10 mouse cellular contexts compared by ENCODE assay signal in the genomic region with DNA sequence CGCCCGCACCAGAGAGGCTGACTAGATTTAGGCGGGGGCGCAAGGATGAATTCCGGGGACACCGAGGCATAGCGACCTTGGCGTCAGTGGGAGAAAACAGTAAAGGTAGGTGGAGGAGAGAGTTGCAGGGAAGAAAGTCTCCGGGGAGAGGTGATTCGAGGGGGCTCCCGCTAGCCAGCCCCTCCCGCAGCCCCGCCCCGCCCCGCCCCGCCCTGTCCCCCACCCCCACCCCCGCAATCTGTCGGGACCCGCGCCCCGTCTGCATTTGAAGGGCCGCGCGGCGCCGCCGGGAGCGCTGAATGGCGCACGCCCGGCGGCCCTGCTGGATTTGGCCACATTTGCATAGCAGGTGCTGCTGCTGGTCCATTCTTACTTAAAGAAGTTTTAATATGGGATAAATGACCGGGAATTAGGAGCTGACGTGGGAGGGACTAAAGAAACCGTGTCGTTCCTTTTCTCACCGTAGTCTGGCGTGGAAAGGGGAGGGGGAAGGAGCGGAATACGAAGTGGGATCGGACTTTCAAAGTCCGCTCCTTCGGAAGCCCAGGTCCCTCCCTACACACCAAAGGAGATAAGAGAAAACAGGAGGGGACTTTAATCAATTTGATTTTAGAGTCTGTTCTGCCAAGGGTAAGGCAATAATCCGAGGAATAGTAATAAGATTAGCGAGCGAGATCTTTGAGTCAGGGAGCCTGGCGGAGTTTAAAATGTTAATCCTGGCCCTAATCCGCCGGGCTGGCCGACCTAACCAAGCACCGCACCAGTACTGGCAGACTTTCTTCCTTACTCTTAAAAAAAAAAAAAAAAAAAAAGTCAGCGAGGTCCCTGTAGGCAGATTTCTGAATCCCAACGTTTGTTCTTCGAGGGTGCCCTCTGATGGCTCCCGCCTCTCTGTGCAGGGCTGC. TPM values are rescaled to one million over a fixed set of nuclear protein-coding genes. Genes with fewer than 3 reads are reported as not detected.
DNase-seq lines count a peak whose midpoint lies in the region; ATAC-seq and TF ChIP-seq lines count a peak whose summit lies in the region.
"Had no signal": no experiment of that assay in that cellular context is flagged by ENCODE, and none has a peak within 500 bp of the region (broad histone marks: within the 10 kb centered on the region; RNA-seq: fewer than 3 reads in every experiment).

No protein-coding gene starts in this region.

- H3K27me3 ChIP-seq in liver, embryonic 12.5 days (replicated peaks): peaks cover 99% of the 10 kb centered on the region
- H3K27me3 ChIP-seq in liver, postnatal 0 days (ENCODE audit: insufficient read depth, low read length): peaks cover 77% of the 10 kb centered on the region
- H3K27me3 ChIP-seq in embryonic facial prominence, embryonic 10.5 days (replicated peaks; ENCODE audit: low read depth, poor library complexity, severe bottlenecking): peaks cover 100% of the 10 kb centered on the region
- peaks cover 93% of the 10 kb centered on the region for H3K27me3 ChIP-seq in intestine, embryonic 14.5 days (replicated peaks; ENCODE audit: control insufficient read depth, insufficient read depth, low read length)

- no peaks in the 10 kb centered on the region for H3K36me3 ChIP-seq in liver, embryonic 12.5 days
- no peaks in the 10 kb centered on the region for H3K36me3 ChIP-seq in liver, postnatal 0 days (replicated peaks; ENCODE audit: insufficient read depth, low read length)
- H3K36me3 ChIP-seq in embryonic facial prominence, embryonic 10.5 days (replicated peaks): no peaks in the 10 kb centered on the region
- H3K36me3 ChIP-seq in intestine, embryonic 14.5 days (ENCODE audit: control insufficient read depth, insufficient read depth, low read length): no peaks in the 10 kb centered on the region

- no peak overlapping the region for H3K4me3 ChIP-seq in liver, embryonic 12.5 days
- H3K4me3 ChIP-seq in liver, postnatal 0 days (ENCODE audit: low read depth, low read length): no peak overlapping the region
- peak overlapping the region; percentile 46 for H3K4me3 ChIP-seq in embryonic facial prominence, embryonic 10.5 days
- 0 out of 2 replicates have a peak overlapping the region, but pooled peaks have one; percentile 10 for H3K4me3 ChIP-seq in intestine, embryonic 14.5 days (ENCODE audit: low read depth, low read length)

- no peaks in the 10 kb centered on the region for H3K4me1 ChIP-seq in liver, embryonic 12.5 days
- H3K4me1 ChIP-seq in liver, postnatal 0 days (ENCODE audit: insufficient read depth): no peaks in the 10 kb centered on the region
- H3K4me1 ChIP-seq in embryonic facial prominence, embryonic 10.5 days: peaks cover 49% of the 10 kb centered on the region
- H3K4me1 ChIP-seq in intestine, embryonic 14.5 days (replicated peaks; ENCODE audit: control insufficient read depth, insufficient read depth, low read length): no peaks in the 10 kb centered on the region

- 3% methylated on average over 54 of the region's 55 CpGs for WGBS in liver, embryonic 12.5 days (ENCODE audit: insufficient replicate concordance)
- WGBS in liver, postnatal 0 days (ENCODE audit: insufficient replicate concordance): 2% methylated on average over 55 of the region's 55 CpGs
- WGBS in embryonic facial prominence, embryonic 10.5 days: under 1% methylated on average over 55 of the region's 55 CpGs
- under 1% methylated on average over 51 of the region's 55 CpGs for WGBS in intestine, embryonic 14.5 days

- no peaks in the 10 kb centered on the region for H3K9me3 ChIP-seq in liver, embryonic 12.5 days (replicated peaks)
- H3K9me3 ChIP-seq in liver, postnatal 0 days (ENCODE audit: low read length): no peaks in the 10 kb centered on the region
- no peaks in the 10 kb centered on the region for H3K9me3 ChIP-seq in embryonic facial prominence, embryonic 10.5 days
- H3K9me3 ChIP-seq in intestine, embryonic 14.5 days (ENCODE audit: control insufficient read depth, low read length): no peaks in the 10 kb centered on the region

- TF ChIP-seq CTCF in liver, postnatal 0 days (IDR thresholded peaks at IDR 0.05; ENCODE audit: low read depth): no peak

- ATAC-seq in liver, embryonic 12.5 days: no peak
- ATAC-seq in liver, postnatal 0 days: no peak
- ATAC-seq in intestine, embryonic 14.5 days (replicated peaks; ENCODE audit: low FRiP score, low TSS enrichment, low read depth): no peak
- ATAC-seq in frontal cortex, adult (ENCODE audit: low TSS enrichment): no peak

- DNase-seq in liver, postnatal 0 days: no peak
- peak; percentile 61 for DNase-seq in embryonic facial prominence, embryonic 10.5 days (ENCODE audit: low spot score)
- DNase-seq in intestine, embryonic 14.5 days (ENCODE audit: low spot score): no peak
- DNase-seq in retina, adult 2 months (ENCODE audit: low read depth, low spot score): peak; percentile 22
- no peak for DNase-seq in layer of hippocampus, adult 9-11 months
- no peak for DNase-seq in adrenal gland, postnatal 4 days (ENCODE audit: low spot score in 2 of 2)

- H3K27ac ChIP-seq in liver, embryonic 12.5 days: no peak overlapping the region
- H3K27ac ChIP-seq in liver, postnatal 0 days (ENCODE audit: low read depth): no peak overlapping the region
- peak overlapping the region; percentile 63 for H3K27ac ChIP-seq in embryonic facial prominence, embryonic 10.5 days (replicated peaks)
- no peak overlapping the region for H3K27ac ChIP-seq in intestine, embryonic 14.5 days (ENCODE audit: low read depth)

- H3K4me2 ChIP-seq in liver, embryonic 12.5 days: 0 out of 2 replicates have a peak overlapping the region, but pooled peaks have one; percentile 6
- no peak overlapping the region for H3K4me2 ChIP-seq in liver, postnatal 0 days (ENCODE audit: low read depth, low read length)
- H3K4me2 ChIP-seq in intestine, embryonic 14.5 days (ENCODE audit: low read length): peak overlapping the region; percentile 16

- no peak for TF ChIP-seq EP300 in liver, postnatal 0 days (IDR thresholded peaks at IDR 0.05; ENCODE audit: low read depth)

- H3K9ac ChIP-seq in liver, embryonic 12.5 days: no peak overlapping the region
- no peak overlapping the region for H3K9ac ChIP-seq in liver, postnatal 0 days (replicated peaks)
- H3K9ac ChIP-seq in intestine, embryonic 14.5 days (ENCODE audit: low read length): no peak overlapping the region

RNA-seq across cellular contexts. Expression of a gene that starts 7.3 kb away (rescaled TPM):
- not detected in 2 replicates for polyA plus RNA-seq in liver, embryonic 12.5 days (2016; fragmentation: Nextera tagmentation; extraction: Ambion mirVana)
- polyA plus RNA-seq in liver, postnatal 0 days (2015; fragmentation: Nextera tagmentation; extraction: Ambion mirVana): not detected in 2 replicates
- 11.2 and 15.5 TPM in 2 replicates for polyA plus RNA-seq in embryonic facial prominence, embryonic 10.5 days (2016; fragmentation: Nextera tagmentation; extraction: Ambion mirVana)
- polyA plus RNA-seq in intestine, embryonic 14.5 days (2014; fragmentation: Nextera tagmentation; extraction: Ambion mirVana): not detected in 2 replicates
- total RNA-seq in adrenal gland, postnatal 4 days (2021): not detected
- total RNA-seq: megakaryocyte-erythroid progenitor cell, adult 5-6 weeks had no signal
- polyA plus RNA-seq: gonadal fat pad, adult 2 months had no signal

RNA-seq across cellular contexts. Expression of a gene that starts 37.1 kb away (rescaled TPM):
- polyA plus RNA-seq in liver, embryonic 12.5 days (2016; fragmentation: Nextera tagmentation; extraction: Ambion mirVana): 0.41 and 1.6 TPM in 2 replicates
- polyA plus RNA-seq in liver, postnatal 0 days (2015; fragmentation: Nextera tagmentation; extraction: Ambion mirVana): 0.06 and 0.12 TPM in 2 replicates
- 23.8 and 40.2 TPM in 2 replicates for polyA plus RNA-seq in embryonic facial prominence, embryonic 10.5 days (2016; fragmentation: Nextera tagmentation; extraction: Ambion mirVana)
- polyA plus RNA-seq in intestine, embryonic 14.5 days (2014; fragmentation: Nextera tagmentation; extraction: Ambion mirVana): 5.3 and 5.7 TPM in 2 replicates
- 10 to 100 TPM; 28.0 to 30.1 TPM for total RNA-seq in adrenal gland, postnatal 4 days (2021)
- total RNA-seq: megakaryocyte-erythroid progenitor cell, adult 5-6 weeks had no signal

Comparison
In these comparisons a context has a peak if more than half of its experiments do, and no peak if none do; other contexts are left out.
1. H3K4me3 ChIP-seq: peak in embryonic facial prominence, embryonic 10.5 days (single experiment) and intestine, embryonic 14.5 days (single experiment); none in liver, embryonic 12.5 days (single experiment) and liver, postnatal 0 days (single experiment).
2. DNase-seq: peak in embryonic facial prominence, embryonic 10.5 days (single experiment) and retina, adult 2 months (single experiment); none in liver, postnatal 0 days (single experiment), intestine, embryonic 14.5 days (single experiment), layer of hippocampus, adult 9-11 months (single experiment) and adrenal gland, postnatal 4 days (0 of 2).
3. RNA of a gene that starts 7.3 kb away (polyA plus RNA-seq): 11.2 to 15.5 TPM in embryonic facial prominence, embryonic 10.5 days; not detected in intestine, embryonic 14.5 days, not detected in liver, embryonic 12.5 days and not detected in liver, postnatal 0 days; every median in the first group is over 10 times any median in the second.